Mouse (Mus musculus): ENCODE data around the gene Acacb.

- TF ChIP-seq CTCF (IDR thresholded peaks at IDR 0.05; ENCODE audit: extremely low read depth, insufficient read depth, low read length) (no peak), POLR2A (IDR thresholded peaks at IDR 0.05; ENCODE audit: extremely low read depth, insufficient read depth, low read length) (no peak)
Measured at GRCm38 (mm10) chr5:114179541-114179940, 33.2 kb downstream of the Acacb start.
